Mouse (Mus musculus) lung, embryonic 14.5 days (tissue): ENCODE measurements around the gene Fbxl8. TPM values are rescaled to one million over a fixed set of nuclear protein-coding genes. Genes with fewer than 3 reads are reported as not detected.
"Not testable (repeated sequence)": the region's sequence is repeated elsewhere in the genome, so short reads cannot be mapped to it uniquely, and the experiment has no call there.

Source experiments
- ATAC-seq: fragments of 200-750 bp; cut with Nextera tagmentation; 2 replicates; pipeline ENCODE4 v1.8.0; 2017; ENCODE audit warnings: mild to moderate bottlenecking, moderate TSS enrichment, moderate library complexity; ENCODE audit not compliant: insufficient read depth
- DNase-seq: peaks from one replicate; pipeline ENCODE4 v3.0.0-alpha.2; 2015
- H3K27ac ChIP-seq: fragments of 300-500 bp; sonication (generic); 2 replicates; pipeline ENCODE4 v1.5.1; 2014; ENCODE audit warnings: low read depth, mild to moderate bottlenecking, moderate library complexity
- H3K27me3 ChIP-seq: fragments of 300-500 bp; sonication (generic); 2 replicates; pipeline ENCODE4 v1.6.1; 2014; ENCODE audit warnings: low read length, control low read depth; ENCODE audit not compliant: insufficient read depth
- H3K36me3 ChIP-seq: fragments of 300-500 bp; sonication (generic); 2 replicates; pipeline ENCODE4 v1.6.1; 2014; ENCODE audit warnings: control low read depth; ENCODE audit not compliant: insufficient read depth
- H3K4me1 ChIP-seq: fragments of 300-500 bp; sonication (generic); 2 replicates; pipeline ENCODE4 v1.6.1; 2014; ENCODE audit warnings: antibody characterized with exemption, control low read depth; ENCODE audit not compliant: insufficient read depth
- H3K4me2 ChIP-seq: fragments of 300-500 bp; sonication (generic); 2 replicates; pipeline ENCODE4 v1.6.1; 2014; ENCODE audit warnings: mild to moderate bottlenecking
- H3K4me3 ChIP-seq: fragments of 300-500 bp; sonication (generic); 2 replicates; pipeline ENCODE4 v1.5.1; 2014; ENCODE audit warnings: low read depth, low read length
- H3K9ac ChIP-seq: fragments of 300-500 bp; sonication (generic); 2 replicates; pipeline ENCODE4 v1.6.1; 2014
- H3K9me3 ChIP-seq: fragments of 300-500 bp; sonication (generic); 2 replicates; pipeline ENCODE4 v1.6.1; 2016; ENCODE audit warnings: low read depth, low read length, control low read depth
- CTCF ChIP-seq: IDR thresholded peaks from 2 replicates; pipeline ENCODE4 v1.5.1; 2016; ENCODE audit warnings: antibody characterized with exemption, low read depth
- WGBS: fragments of 180-500 bp; shearing (Covaris S2); extraction: QIAGEN DNeasy Blood & Tissue Kit; methylation state at CpG from one replicate; pipeline ENCODE4 v1.1.7; 2014; 5-methylcytosine and 5-hydroxymethylcytosine counted together
- polyA plus RNA-seq: library from polyadenylated mRNA; unstranded; fragments of >200 nt; fragmentation: Nextera tagmentation; extraction: Ambion mirVana; gene quantifications from 2 replicates; pipeline ENCODE4 v1.2.1, GENCODE M21; 2014

Gene Fbxl8
- polyA plus RNA-seq, 1 experiment from 2014 or later = 3.8 TPM

- not testable (repeated sequence) for ATAC-seq, H3K9ac ChIP-seq, H3K4me3 ChIP-seq, H3K9me3 ChIP-seq, H3K36me3 ChIP-seq, H3K27ac ChIP-seq, DNase-seq, H3K4me1 ChIP-seq, H3K4me2 ChIP-seq
- peak; percentile 28 for TF ChIP-seq CTCF
- H3K27me3 ChIP-seq = peaks cover 13% of the 10 kb centered on the region
- 67% methylated on average over 3 of the region's 3 CpGs for WGBS
Measured at GRCm38 (mm10) chr8:105291802-105292201, 27.4 kb downstream of the Fbxl8 start.

- Histone ChIP-seq H3K4me3 (no peak overlapping the region), H3K36me3 (no peaks in the 10 kb centered on the region), H3K27ac (no peak overlapping the region), H3K27me3 (peaks cover 13% of the 10 kb centered on the region), H3K4me2 (no peak overlapping the region), H3K9me3 (no peaks in the 10 kb centered on the region), H3K4me1 (no peaks in the 10 kb centered on the region; the same call in 1 of the 2 replicates), H3K9ac (no peak overlapping the region)
- no peak for TF ChIP-seq CTCF
- ATAC-seq (no peak), DNase-seq (no peak)
- 72% methylated on average over 7 of the region's 7 CpGs for WGBS
Measured at GRCm38 (mm10) chr8:105292471-105292870, 28.0 kb downstream of the Fbxl8 start.

GRCm38 (mm10) chr8:105293405-105293804, 29.0 kb downstream of the Fbxl8 start:
- no peak for TF ChIP-seq CTCF
- Histone ChIP-seq H3K27me3 (peaks cover 13% of the 10 kb centered on the region), H3K27ac (no peak overlapping the region), H3K4me3 (no peak overlapping the region), H3K4me2 (no peak overlapping the region), H3K9me3 (no peaks in the 10 kb centered on the region), H3K36me3 (0 out of 2 replicates have a peak, but pooled peaks cover 2% of the 10 kb centered on the region), H3K4me1 (0 out of 2 replicates have a peak, but pooled peaks cover 3% of the 10 kb centered on the region), H3K9ac (no peak overlapping the region)
- no peak for ATAC-seq
- 56% methylated on average over 19 of the region's 19 CpGs for WGBS
- DNase-seq = no peak

- H3K4me1 ChIP-seq = 0 out of 2 replicates have a peak, but pooled peaks cover 6% of the 10 kb centered on the region
- H3K27ac ChIP-seq = no peak overlapping the region
- ATAC-seq = no peak
- DNase-seq = no peak
- H3K9ac ChIP-seq = peak overlapping the region; percentile 18; the same call in 1 of the 2 replicates
- H3K4me3 ChIP-seq = peak overlapping the region; percentile 32
- peak overlapping the region; percentile 49 for H3K4me2 ChIP-seq
- no peaks in the 10 kb centered on the region for H3K9me3 ChIP-seq
- 55% methylated on average over 9 of the region's 9 CpGs for WGBS
- peaks cover 13% of the 10 kb centered on the region; the same call in 1 of the 2 replicates for H3K36me3 ChIP-seq
- H3K27me3 ChIP-seq = peaks cover 11% of the 10 kb centered on the region
- no peak for TF ChIP-seq CTCF
Measured at GRCm38 (mm10) chr8:105294776-105295175, 30.3 kb downstream of the Fbxl8 start.

- ATAC-seq (no peak), DNase-seq (no peak)
- no peak for TF ChIP-seq CTCF
- Histone ChIP-seq H3K27me3 (peaks cover 6% of the 10 kb centered on the region), H3K9me3 (no peaks in the 10 kb centered on the region), H3K27ac (peak overlapping the region; percentile 37; the same call in 1 of the 2 replicates), H3K36me3 (peaks cover 18% of the 10 kb centered on the region), H3K4me3 (peak overlapping the region; percentile 32), H3K4me2 (peak overlapping the region; percentile 49), H3K9ac (peak overlapping the region; percentile 18; the same call in 1 of the 2 replicates), H3K4me1 (0 out of 2 replicates have a peak, but pooled peaks cover 6% of the 10 kb centered on the region)
- WGBS = 56% methylated on average over 11 of the region's 11 CpGs
Measured at GRCm38 (mm10) chr8:105295256-105295655, 30.8 kb downstream of the Fbxl8 start.

GRCm38 (mm10) chr8:105295895-105296573, 31.6 kb downstream of the Fbxl8 start, which contains the start of gene Exoc3l:
Exoc3l (minus strand) TSS chr8:105296101.
- no peak for DNase-seq
- ATAC-seq = no peak
- H3K9ac ChIP-seq = peak within 1 kb of the TSS; percentile 89

GRCm38 (mm10) chr8:105297511-105298192, 33.2 kb downstream of the Fbxl8 start, which contains the start of gene E2f4:
E2f4 (plus strand) TSS chr8:105297663.
- Histone ChIP-seq H3K4me2 (peak within 1 kb of the TSS; percentile 95), H3K9ac (peak within 1 kb of the TSS; percentile 89), H3K36me3 (peaks cover 41% of the 10 kb centered on the region), H3K4me3 (peak within 1 kb of the TSS; percentile 97), H3K27me3 (no peaks in the 10 kb centered on the region), H3K9me3 (no peaks in the 10 kb centered on the region), H3K27ac (peak within 1 kb of the TSS; percentile 70), H3K4me1 (0 out of 2 replicates have a peak, but pooled peaks cover 6% of the 10 kb centered on the region)
- no peak for TF ChIP-seq CTCF
- ATAC-seq = peak; percentile 89
- DNase-seq = peak; percentile 96
- WGBS = 1% methylated on average over 58 of the region's 58 CpGs

More at GRCm38 (mm10) chr8:105295895-105296573, 31.6 kb downstream of the Fbxl8 start, which contains the start of gene Exoc3l:
- Histone ChIP-seq H3K4me2 (peak within 1 kb of the TSS; percentile 95), H3K27ac (peak within 1 kb of the TSS; percentile 37; the same call in 1 of the 2 replicates), H3K9me3 (no peaks in the 10 kb centered on the region), H3K36me3 (peaks cover 25% of the 10 kb centered on the region), H3K4me3 (peak within 1 kb of the TSS; percentile 97), H3K27me3 (no peaks in the 10 kb centered on the region), H3K4me1 (0 out of 2 replicates have a peak, but pooled peaks cover 6% of the 10 kb centered on the region)
- WGBS = 52% methylated on average over 11 of the region's 11 CpGs
- TF ChIP-seq CTCF = no peak
